Mouse (Mus musculus): ENCODE data around the gene Gm49403. TPM values are rescaled to one million over a fixed set of nuclear protein-coding genes. Genes with fewer than 3 reads are reported as not detected.
"Not testable (repeated sequence)": the region's sequence is repeated elsewhere in the genome, so short reads cannot be mapped to it uniquely, and the experiment has no call there.

Gene Gm49403
- polyA plus RNA-seq, 1 experiment from 2014 or later, result not detected

DNA sequence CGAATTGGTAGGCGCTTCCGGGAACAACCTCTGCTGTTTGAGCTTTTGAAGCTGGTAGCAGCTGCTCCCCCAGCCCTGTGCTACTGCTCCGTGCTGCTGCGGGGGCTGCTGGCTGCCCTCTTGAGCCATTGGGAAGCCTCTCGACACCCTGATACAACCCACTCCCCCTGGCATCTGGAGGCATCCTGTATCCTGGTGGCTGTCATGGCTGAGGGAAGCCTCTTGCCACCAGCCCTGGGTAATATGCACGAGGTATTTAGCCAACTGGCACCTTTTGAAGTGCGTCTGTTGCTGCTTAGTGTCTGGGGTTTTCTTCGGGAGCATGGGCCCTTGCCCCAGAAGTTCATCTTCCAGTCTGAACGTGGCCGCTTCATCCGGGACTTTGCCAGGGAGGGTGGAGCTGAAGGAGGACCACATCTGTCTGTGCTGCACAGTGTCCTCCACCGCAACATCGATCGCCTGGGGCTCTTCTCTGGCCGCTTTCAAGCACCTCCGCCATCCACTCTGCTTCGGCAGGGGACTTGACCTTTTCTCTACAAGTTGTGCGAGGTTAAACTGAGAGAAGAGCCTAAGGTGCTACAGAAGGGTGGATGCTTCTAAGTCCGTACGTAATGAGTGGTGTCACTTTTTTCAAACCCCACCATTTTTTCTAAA lies 13.6 kb downstream of the Gm49403 start:
- ATAC-seq (ENCODE audit: insufficient number of reproducible peaks, low FRiP score); H3K9me3 ChIP-seq (replicated peaks); H3K27me3 ChIP-seq (replicated peaks): not testable (repeated sequence)
- peak overlapping the region; percentile 97 for H3K4me3 ChIP-seq
- peak overlapping the region; percentile 94 for H3K4me2 ChIP-seq
- peak overlapping the region; percentile 68 for H3K9ac ChIP-seq
- H3K36me3 ChIP-seq, result peaks cover 39% of the 10 kb centered on the region
- WGBS, result 25% methylated on average over 21 of the region's 21 CpGs
- peak overlapping the region; percentile 69 for H3K27ac ChIP-seq (ENCODE audit: poor library complexity, severe bottlenecking)
- H3K4me1 ChIP-seq (replicated peaks), result peaks cover 38% of the 10 kb centered on the region

DNA sequence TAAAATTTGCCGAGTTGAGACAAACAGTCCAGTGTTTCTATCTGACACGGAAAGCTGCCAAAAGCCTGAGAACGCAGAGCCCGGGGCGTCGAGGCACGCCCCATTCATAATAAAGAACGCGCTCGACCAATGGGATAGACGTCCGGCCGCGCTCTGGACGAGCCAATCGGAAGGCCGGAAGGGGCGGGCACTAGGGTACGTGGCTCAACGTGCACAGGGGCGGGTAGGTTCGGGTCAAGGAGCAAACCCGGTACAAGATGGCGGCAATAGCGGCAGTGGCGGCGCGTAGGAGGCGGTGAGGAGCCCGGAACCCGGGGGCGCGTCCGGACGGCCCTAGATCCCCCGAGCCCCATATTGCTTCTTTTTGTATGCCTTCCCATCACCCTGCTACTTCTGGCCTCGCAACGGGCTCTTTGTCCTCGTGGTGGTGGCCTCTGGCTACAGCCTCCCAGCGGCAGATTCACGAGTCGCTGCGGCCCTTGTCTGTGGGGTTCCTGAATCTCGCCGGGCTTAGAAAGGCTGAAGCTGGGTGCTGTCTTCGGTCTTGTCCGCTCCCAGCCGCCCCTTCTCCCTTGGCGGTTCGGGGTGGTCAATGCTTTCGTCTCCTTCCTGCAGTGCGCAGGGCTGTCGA lies 14.2 kb downstream of the Gm49403 start, which contains the start of gene Ganab:
Ganab (plus strand) TSS at position 207 of the 631 bp plus-strand sequence.
- no peaks in the 10 kb centered on the region for H3K9me3 ChIP-seq (replicated peaks)
- peak within 1 kb of the TSS; percentile 96 for H3K9ac ChIP-seq
- peak within 1 kb of the TSS; percentile 94 for H3K4me2 ChIP-seq
- peaks cover 44% of the 10 kb centered on the region for H3K36me3 ChIP-seq
- H3K4me1 ChIP-seq (replicated peaks), result peaks cover 38% of the 10 kb centered on the region
- under 1% methylated on average over 53 of the region's 53 CpGs for WGBS
- peak within 1 kb of the TSS; percentile 97 for H3K4me3 ChIP-seq
- no peaks in the 10 kb centered on the region for H3K27me3 ChIP-seq (replicated peaks)
- peak; percentile 99 for ATAC-seq (ENCODE audit: insufficient number of reproducible peaks, low FRiP score)
- H3K27ac ChIP-seq (ENCODE audit: poor library complexity, severe bottlenecking), result peak within 1 kb of the TSS; percentile 86

DNA sequence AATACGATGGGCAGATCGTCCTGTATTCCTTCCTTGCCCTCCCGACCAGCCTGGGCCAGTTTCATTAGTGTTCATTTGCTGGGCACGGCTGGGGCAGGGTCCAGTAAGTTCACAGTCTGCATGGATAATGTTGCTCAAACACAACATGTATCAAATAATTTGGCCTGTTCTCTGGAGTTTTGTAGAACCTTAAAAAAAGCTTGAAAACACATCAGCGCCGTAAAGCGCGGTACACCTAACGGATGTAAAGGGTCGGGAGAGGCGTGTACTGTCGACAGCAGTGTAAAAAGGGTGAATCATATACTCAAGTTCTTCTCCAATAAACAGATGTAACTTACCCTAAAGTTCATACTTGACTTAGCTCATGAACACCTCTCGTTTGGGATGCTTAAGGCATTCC lies 14.8 kb downstream of the Gm49403 start:
- peaks cover 49% of the 10 kb centered on the region for H3K36me3 ChIP-seq
- H3K9me3 ChIP-seq (replicated peaks), result no peaks in the 10 kb centered on the region
- H3K27ac ChIP-seq (ENCODE audit: poor library complexity, severe bottlenecking), result peak overlapping the region; percentile 86
- ATAC-seq (ENCODE audit: insufficient number of reproducible peaks, low FRiP score), result no peak
- H3K9ac ChIP-seq, result peak overlapping the region; percentile 96
- no peaks in the 10 kb centered on the region for H3K27me3 ChIP-seq (replicated peaks)
- H3K4me2 ChIP-seq, result peak overlapping the region; percentile 94
- H3K4me3 ChIP-seq, result peak overlapping the region; percentile 97
- WGBS, result 6% methylated on average over 13 of the region's 13 CpGs
- peaks cover 36% of the 10 kb centered on the region for H3K4me1 ChIP-seq (replicated peaks)

DNA sequence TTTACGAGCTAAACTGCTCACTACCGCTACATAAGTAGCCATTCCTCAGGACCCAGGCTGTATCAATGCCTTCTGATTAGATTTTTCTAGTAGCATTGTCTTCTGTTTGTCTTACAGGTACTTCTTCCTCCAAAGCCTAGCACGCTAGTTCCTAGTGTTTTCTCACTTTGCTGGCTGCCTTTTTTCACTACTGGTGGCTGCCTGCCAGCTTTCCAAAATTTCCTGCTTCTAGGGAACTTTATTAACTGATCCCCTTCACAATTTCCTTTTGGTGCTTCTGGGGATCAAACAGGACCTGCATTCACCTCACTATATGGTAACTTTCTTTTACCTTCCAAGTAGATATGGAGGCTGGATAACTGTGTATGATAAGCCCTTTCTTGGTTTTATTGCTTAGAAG lies 15.3 kb downstream of the Gm49403 start:
- no peak for ATAC-seq (ENCODE audit: insufficient number of reproducible peaks, low FRiP score)
- H3K9me3 ChIP-seq (replicated peaks), result no peaks in the 10 kb centered on the region
- H3K4me2 ChIP-seq, result peak overlapping the region; percentile 94
- H3K4me3 ChIP-seq, result peak overlapping the region; percentile 97
- no peak overlapping the region for H3K27ac ChIP-seq (ENCODE audit: poor library complexity, severe bottlenecking)
- no peaks in the 10 kb centered on the region for H3K27me3 ChIP-seq (replicated peaks)
- peaks cover 32% of the 10 kb centered on the region for H3K4me1 ChIP-seq (replicated peaks)
- peak overlapping the region; percentile 96 for H3K9ac ChIP-seq
- H3K36me3 ChIP-seq, result peaks cover 52% of the 10 kb centered on the region
- 33% methylated on average over 3 of the region's 3 CpGs for WGBS

DNA sequence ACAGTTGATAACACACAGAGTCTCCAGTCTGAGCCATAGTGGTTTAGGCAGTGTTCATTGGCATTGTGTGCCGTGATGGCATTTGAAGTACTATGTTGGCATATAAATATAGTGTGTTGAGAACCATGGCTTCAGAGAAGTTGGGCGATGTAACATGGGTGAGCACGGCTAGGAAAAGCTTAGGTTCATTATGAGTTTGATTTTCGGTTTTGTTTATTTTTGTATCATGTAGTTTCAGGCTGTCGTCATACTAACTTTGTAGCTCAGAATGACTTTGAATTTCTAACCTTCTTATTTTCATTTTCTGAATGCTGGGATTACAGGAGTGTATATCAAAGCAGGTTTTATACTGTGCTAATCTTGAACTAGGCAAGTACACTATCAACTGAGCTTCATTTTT lies 19.7 kb downstream of the Gm49403 start:
- H3K4me1 ChIP-seq (replicated peaks), result peaks cover 17% of the 10 kb centered on the region

DNA sequence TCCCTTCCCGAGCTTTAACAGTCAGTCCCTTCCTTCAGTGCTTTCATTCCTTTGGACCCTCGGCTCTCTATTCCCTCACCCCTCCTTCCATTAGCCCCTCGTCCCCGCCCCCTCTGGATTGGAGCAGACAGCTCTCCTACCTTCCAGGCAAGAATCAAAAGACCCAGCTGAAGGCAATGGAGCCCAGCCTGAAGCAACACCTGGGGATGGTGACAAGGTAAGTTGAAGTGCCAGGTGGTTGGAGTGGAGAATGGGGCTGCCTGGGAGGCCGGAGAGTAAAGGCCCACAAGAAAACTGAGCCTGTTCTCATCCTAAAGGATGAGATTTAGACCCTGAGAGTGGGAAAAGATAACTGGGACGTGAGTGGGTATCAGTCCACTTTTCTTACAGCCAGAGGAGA lies 24.8 kb downstream of the Gm49403 start:
- no peaks in the 10 kb centered on the region for H3K4me1 ChIP-seq (replicated peaks)
- no peak overlapping the region for H3K4me2 ChIP-seq
- no peak overlapping the region for H3K27ac ChIP-seq (ENCODE audit: poor library complexity, severe bottlenecking)
- H3K4me3 ChIP-seq, result no peak overlapping the region
- no peaks in the 10 kb centered on the region for H3K9me3 ChIP-seq (replicated peaks)
- peaks cover 95% of the 10 kb centered on the region for H3K36me3 ChIP-seq
- no peaks in the 10 kb centered on the region for H3K27me3 ChIP-seq (replicated peaks)
- no peak for ATAC-seq (ENCODE audit: insufficient number of reproducible peaks, low FRiP score)
- H3K9ac ChIP-seq, result no peak overlapping the region
- 84% methylated on average over 6 of the region's 6 CpGs for WGBS

More for the DNA sequence above, 19.7 kb downstream of the Gm49403 start:
- Histone ChIP-seq H3K9ac (no peak overlapping the region), H3K27ac (ENCODE audit: poor library complexity, severe bottlenecking) (no peak overlapping the region), H3K27me3 (replicated peaks) (no peaks in the 10 kb centered on the region), H3K4me3 (no peak overlapping the region), H3K4me2 (no peak overlapping the region), H3K9me3 (replicated peaks) (no peaks in the 10 kb centered on the region), H3K36me3 (peaks cover 66% of the 10 kb centered on the region)
- no peak for ATAC-seq (ENCODE audit: insufficient number of reproducible peaks, low FRiP score)
- 95% methylated on average over 5 of the region's 5 CpGs for WGBS

DNA sequence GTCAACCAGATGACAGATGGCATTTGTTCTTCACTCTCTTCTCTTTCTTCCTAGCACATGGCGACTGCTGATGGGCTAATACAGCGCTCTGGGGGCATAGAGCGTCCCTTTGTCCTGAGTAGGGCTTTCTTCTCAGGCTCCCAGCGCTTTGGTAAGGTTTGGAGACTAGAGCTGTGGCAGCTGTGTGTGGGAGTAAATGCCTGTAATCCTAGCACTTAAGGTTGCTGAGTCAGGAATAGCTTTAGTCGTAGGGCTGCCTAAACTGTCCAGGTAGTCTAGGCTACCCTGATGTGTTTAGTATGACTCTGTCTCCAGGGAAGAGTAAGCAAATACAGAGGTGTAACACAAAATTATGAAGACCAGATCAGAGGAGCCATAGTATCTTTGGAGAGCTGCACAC lies 28.1 kb downstream of the Gm49403 start:
- ATAC-seq (ENCODE audit: insufficient number of reproducible peaks, low FRiP score), result no peak
- no peaks in the 10 kb centered on the region for H3K4me1 ChIP-seq (replicated peaks)
- 90% methylated on average over 5 of the region's 5 CpGs for WGBS
- H3K4me3 ChIP-seq, result no peak overlapping the region
- H3K4me2 ChIP-seq, result no peak overlapping the region
- no peaks in the 10 kb centered on the region for H3K27me3 ChIP-seq (replicated peaks)
- no peaks in the 10 kb centered on the region for H3K9me3 ChIP-seq (replicated peaks)
- H3K9ac ChIP-seq, result no peak overlapping the region
- H3K27ac ChIP-seq (ENCODE audit: poor library complexity, severe bottlenecking), result no peak overlapping the region
- peaks cover 100% of the 10 kb centered on the region for H3K36me3 ChIP-seq

DNA sequence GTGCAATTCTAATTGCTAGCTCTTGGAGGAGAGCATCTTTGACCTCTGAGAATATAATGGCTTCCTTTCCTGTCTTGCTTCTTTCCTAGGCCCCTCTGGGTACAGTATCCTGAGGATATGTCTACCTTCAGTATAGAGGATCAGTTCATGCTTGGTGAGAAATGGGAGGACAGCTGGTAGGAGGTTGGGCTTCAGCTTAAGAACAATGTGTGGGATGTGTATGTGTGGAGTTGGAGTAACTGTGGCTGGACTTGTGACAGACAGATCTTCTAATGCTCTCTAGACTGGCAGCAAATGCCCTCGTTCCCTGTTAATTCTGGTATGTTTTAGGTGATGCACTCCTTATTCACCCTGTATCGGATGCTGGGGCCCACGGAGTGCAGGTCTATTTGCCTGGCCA lies 30.5 kb downstream of the Gm49403 start:
- H3K9me3 ChIP-seq (replicated peaks), result no peaks in the 10 kb centered on the region
- 93% methylated on average over 3 of the region's 3 CpGs for WGBS

DNA sequence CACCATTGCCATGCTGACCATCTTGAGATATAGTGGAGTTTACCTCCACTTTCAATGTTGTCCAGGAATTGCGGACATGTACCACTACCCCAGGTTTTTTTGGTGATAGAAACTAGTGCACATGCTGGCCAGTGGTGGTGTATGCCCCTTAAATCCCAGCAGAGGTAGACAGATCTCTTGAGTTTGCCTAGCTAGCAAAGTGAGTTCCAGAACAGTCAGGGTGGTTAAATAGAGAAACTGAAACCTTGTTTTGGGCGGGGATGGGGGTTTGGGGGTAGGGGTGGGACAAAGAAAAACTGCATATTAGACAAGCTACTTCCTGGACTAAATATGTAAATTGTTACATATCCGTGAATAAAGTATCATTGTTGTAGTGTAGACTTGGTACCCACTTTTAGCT lies 35.3 kb downstream of the Gm49403 start:
- 92% methylated on average over 3 of the region's 3 CpGs for WGBS

More for the DNA sequence above, 30.5 kb downstream of the Gm49403 start:
- H3K36me3 ChIP-seq, result peaks cover 79% of the 10 kb centered on the region
- H3K9ac ChIP-seq, result no peak overlapping the region
- no peak overlapping the region for H3K4me3 ChIP-seq
- no peaks in the 10 kb centered on the region for H3K4me1 ChIP-seq (replicated peaks)
- no peak for ATAC-seq (ENCODE audit: insufficient number of reproducible peaks, low FRiP score)
- no peak overlapping the region for H3K27ac ChIP-seq (ENCODE audit: poor library complexity, severe bottlenecking)
- no peak overlapping the region for H3K4me2 ChIP-seq
- no peaks in the 10 kb centered on the region for H3K27me3 ChIP-seq (replicated peaks)

DNA sequence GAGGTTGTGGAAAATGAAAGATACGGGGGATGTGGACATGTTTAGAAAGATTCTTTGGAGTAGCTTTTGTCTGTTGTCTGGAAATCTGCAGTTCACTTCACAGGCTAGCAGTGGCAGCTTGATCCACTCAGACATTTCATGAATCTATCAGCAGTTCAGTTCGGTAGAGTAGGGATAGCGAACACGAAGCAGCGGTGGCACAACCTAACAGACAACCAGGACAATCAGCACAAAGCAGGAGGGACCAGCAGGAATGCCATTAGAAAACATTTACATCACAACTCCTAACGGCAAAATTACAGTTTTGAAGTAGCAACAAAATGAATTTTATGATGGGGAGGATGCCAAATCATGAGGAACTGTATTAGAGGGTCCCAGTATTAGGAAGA lies 35.9 kb downstream of the Gm49403 start:
- no peak overlapping the region for H3K9ac ChIP-seq
- ATAC-seq (ENCODE audit: insufficient number of reproducible peaks, low FRiP score), result no peak
- H3K4me1 ChIP-seq (replicated peaks), result peaks cover 15% of the 10 kb centered on the region
- no peaks in the 10 kb centered on the region for H3K27me3 ChIP-seq (replicated peaks)
- H3K9me3 ChIP-seq (replicated peaks), result no peaks in the 10 kb centered on the region
- H3K4me3 ChIP-seq, result peak overlapping the region; percentile 86
- H3K36me3 ChIP-seq, result peaks cover 31% of the 10 kb centered on the region
- 64% methylated on average over 6 of the region's 6 CpGs for WGBS
- H3K4me2 ChIP-seq, result peak overlapping the region; percentile 83
- peak overlapping the region; percentile 86 for H3K27ac ChIP-seq (ENCODE audit: poor library complexity, severe bottlenecking)

More for the DNA sequence above, 35.3 kb downstream of the Gm49403 start:
- no peaks in the 10 kb centered on the region for H3K27me3 ChIP-seq (replicated peaks)
- H3K4me1 ChIP-seq (replicated peaks), result peaks cover 15% of the 10 kb centered on the region
- H3K9ac ChIP-seq, result no peak overlapping the region
- no peak overlapping the region for H3K4me2 ChIP-seq
- no peaks in the 10 kb centered on the region for H3K9me3 ChIP-seq (replicated peaks)
- no peak overlapping the region for H3K4me3 ChIP-seq
- ATAC-seq (ENCODE audit: insufficient number of reproducible peaks, low FRiP score), result no peak
- peaks cover 34% of the 10 kb centered on the region for H3K36me3 ChIP-seq
- no peak overlapping the region for H3K27ac ChIP-seq (ENCODE audit: poor library complexity, severe bottlenecking)

DNA sequence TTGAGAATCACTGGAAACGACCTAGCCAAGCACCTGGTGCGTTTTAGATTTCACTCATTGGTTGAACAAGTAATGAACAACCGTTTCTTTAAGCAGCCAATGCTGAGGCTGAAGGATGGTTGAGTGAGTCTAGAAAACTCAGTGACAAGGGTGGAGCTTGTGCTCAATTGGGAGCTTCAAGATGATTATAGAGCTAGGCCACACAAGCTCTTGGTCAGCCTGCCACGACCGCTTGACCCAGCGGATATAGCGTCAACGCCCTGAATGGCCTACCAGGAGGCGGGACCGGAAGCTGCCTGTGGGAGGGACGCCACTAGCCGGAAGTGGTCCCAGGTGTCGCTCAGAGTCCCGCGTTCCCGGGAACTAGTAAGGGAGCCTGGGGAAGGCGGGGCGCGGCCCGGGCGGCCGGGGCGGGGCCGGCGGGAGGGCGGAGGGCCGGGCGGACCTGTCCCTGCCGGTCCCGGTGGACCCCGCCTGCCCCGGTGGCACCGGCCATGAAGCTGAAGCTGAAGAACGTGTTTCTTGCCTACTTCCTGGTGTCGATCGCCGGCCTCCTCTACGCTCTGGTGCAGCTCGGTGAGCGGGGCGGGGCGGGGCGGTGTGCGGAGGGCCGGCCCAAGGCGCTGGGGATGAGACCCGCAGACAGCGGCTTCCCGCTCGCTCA lies 36.5 kb downstream of the Gm49403 start, which contains the start of gene B3gat3:
B3gat3 (plus strand) TSS at position 302 of the 664 bp plus-strand sequence.
- WGBS, result 2% methylated on average over 50 of the region's 50 CpGs

More for the DNA sequence above, 36.5 kb downstream of the Gm49403 start, which contains the start of gene B3gat3:
- peak; percentile 98 for ATAC-seq (ENCODE audit: insufficient number of reproducible peaks, low FRiP score)
- H3K4me1 ChIP-seq (replicated peaks), result peaks cover 15% of the 10 kb centered on the region
- H3K27ac ChIP-seq (ENCODE audit: poor library complexity, severe bottlenecking), result peak within 1 kb of the TSS; percentile 86
- no peaks in the 10 kb centered on the region for H3K9me3 ChIP-seq (replicated peaks)
- peak within 1 kb of the TSS; percentile 88 for H3K9ac ChIP-seq
- H3K4me2 ChIP-seq, result peak within 1 kb of the TSS; percentile 83
- peak within 1 kb of the TSS; percentile 86 for H3K4me3 ChIP-seq
- H3K27me3 ChIP-seq (replicated peaks), result no peaks in the 10 kb centered on the region
- peaks cover 27% of the 10 kb centered on the region for H3K36me3 ChIP-seq
